Mouse (Mus musculus): ENCODE data around the gene Mrpl53. TPM values are rescaled to one million over a fixed set of nuclear protein-coding genes. Genes with fewer than 3 reads are reported as not detected.

The Mrpl53 gene
- polyA plus RNA-seq, 1 experiment, result 83.6 TPM

GRCm38 (mm10) chr6:83116373-83117164, 7.7 kb downstream of the Mrpl53 start:
- TF ChIP-seq CTCF (IDR thresholded peaks at IDR 0.05; ENCODE audit: borderline replicate concordance, control insufficient read depth, extremely low read depth, insufficient read depth, low read length, poor library complexity), result no peak
- TF ChIP-seq POLR2A (IDR thresholded peaks at IDR 0.05; ENCODE audit: control insufficient read depth, extremely low read depth, insufficient read depth, low read length, poor library complexity), result no peak
- Histone ChIP-seq H3K4me3 (ENCODE audit: control insufficient read depth, insufficient read depth, low read length) (no peak overlapping the region), H3K36me3 (ENCODE audit: control insufficient read depth, insufficient read depth, low read length) (no peaks in the 10 kb centered on the region), H3K4me1 (replicated peaks; ENCODE audit: control insufficient read depth, insufficient read depth, low read length) (peaks cover 28% of the 10 kb centered on the region), H3K27me3 (ENCODE audit: control insufficient read depth, insufficient read depth, low read length) (no peaks in the 10 kb centered on the region), H3K27ac (ENCODE audit: control insufficient read depth, insufficient read depth, low read length) (no peak overlapping the region)
- no peak for DNase-seq
- WGBS, result 89% methylated on average over 11 of the region's 11 CpGs

GRCm38 (mm10) chr6:83117165-83117438, 8.3 kb downstream of the Mrpl53 start:
- Histone ChIP-seq H3K4me3 (ENCODE audit: control insufficient read depth, insufficient read depth, low read length) (no peak overlapping the region), H3K36me3 (ENCODE audit: control insufficient read depth, insufficient read depth, low read length) (no peaks in the 10 kb centered on the region), H3K27ac (ENCODE audit: control insufficient read depth, insufficient read depth, low read length) (no peak overlapping the region), H3K27me3 (ENCODE audit: control insufficient read depth, insufficient read depth, low read length) (no peaks in the 10 kb centered on the region), H3K4me1 (replicated peaks; ENCODE audit: control insufficient read depth, insufficient read depth, low read length) (peaks cover 29% of the 10 kb centered on the region)
- WGBS, result 93% methylated on average over 4 of the region's 4 CpGs
- TF ChIP-seq POLR2A (IDR thresholded peaks at IDR 0.05; ENCODE audit: control insufficient read depth, extremely low read depth, insufficient read depth, low read length, poor library complexity) (no peak), CTCF (IDR thresholded peaks at IDR 0.05; ENCODE audit: borderline replicate concordance, control insufficient read depth, extremely low read depth, insufficient read depth, low read length, poor library complexity) (no peak)
- no peak for DNase-seq

DNA sequence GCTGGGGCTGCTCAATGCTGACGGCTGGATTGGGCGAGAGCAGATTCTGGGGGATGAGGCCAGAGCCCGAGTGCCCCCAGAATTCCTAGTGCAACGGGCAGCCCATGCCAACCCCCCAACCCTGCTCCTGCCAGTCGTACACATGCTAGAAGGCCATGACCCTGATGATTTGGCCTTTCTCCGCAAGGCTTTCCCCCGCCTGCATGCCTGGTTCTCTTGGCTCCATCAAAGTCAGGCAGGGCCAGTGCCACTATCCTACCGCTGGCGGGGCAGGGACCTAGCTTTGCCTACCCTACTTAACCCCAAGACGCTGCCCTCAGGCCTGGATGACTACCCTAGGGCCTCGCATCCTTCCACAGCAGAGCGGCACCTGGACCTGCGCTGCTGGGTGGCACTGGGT, 8.8 kb downstream of the Mrpl53 start:
- no peak overlapping the region for H3K27ac ChIP-seq (ENCODE audit: control insufficient read depth, insufficient read depth, low read length)
- TF ChIP-seq CTCF (IDR thresholded peaks at IDR 0.05; ENCODE audit: borderline replicate concordance, control insufficient read depth, extremely low read depth, insufficient read depth, low read length, poor library complexity), result no peak
- TF ChIP-seq POLR2A (IDR thresholded peaks at IDR 0.05; ENCODE audit: control insufficient read depth, extremely low read depth, insufficient read depth, low read length, poor library complexity), result no peak
- no peak for DNase-seq
- WGBS, result 99% methylated on average over 13 of the region's 13 CpGs
- H3K27me3 ChIP-seq (ENCODE audit: control insufficient read depth, insufficient read depth, low read length), result no peaks in the 10 kb centered on the region
- H3K4me1 ChIP-seq (replicated peaks; ENCODE audit: control insufficient read depth, insufficient read depth, low read length), result peaks cover 32% of the 10 kb centered on the region
- no peaks in the 10 kb centered on the region for H3K36me3 ChIP-seq (ENCODE audit: control insufficient read depth, insufficient read depth, low read length)
- H3K4me3 ChIP-seq (ENCODE audit: control insufficient read depth, insufficient read depth, low read length), result no peak overlapping the region

- H3K4me3 ChIP-seq (ENCODE audit: control insufficient read depth, insufficient read depth, low read length), result no peak overlapping the region
- H3K36me3 ChIP-seq (ENCODE audit: control insufficient read depth, insufficient read depth, low read length), result no peaks in the 10 kb centered on the region
- no peak for TF ChIP-seq POLR2A (IDR thresholded peaks at IDR 0.05; ENCODE audit: control insufficient read depth, extremely low read depth, insufficient read depth, low read length, poor library complexity)
- TF ChIP-seq CTCF (IDR thresholded peaks at IDR 0.05; ENCODE audit: borderline replicate concordance, control insufficient read depth, extremely low read depth, insufficient read depth, low read length, poor library complexity), result no peak
- DNase-seq, result no peak
- no peaks in the 10 kb centered on the region for H3K27me3 ChIP-seq (ENCODE audit: control insufficient read depth, insufficient read depth, low read length)
- H3K27ac ChIP-seq (ENCODE audit: control insufficient read depth, insufficient read depth, low read length), result no peak overlapping the region
- 97% methylated on average over 11 of the region's 11 CpGs for WGBS
- H3K4me1 ChIP-seq (replicated peaks; ENCODE audit: control insufficient read depth, insufficient read depth, low read length), result peaks cover 32% of the 10 kb centered on the region
These were observed 9.5 kb downstream of the Mrpl53 start for GRCm38 (mm10) chr6:83118369-83118768.

GRCm38 (mm10) chr6:83118825-83119733, 10.2 kb downstream of the Mrpl53 start:
- H3K27ac ChIP-seq (ENCODE audit: control insufficient read depth, insufficient read depth, low read length), result no peak overlapping the region
- peaks cover 35% of the 10 kb centered on the region for H3K4me1 ChIP-seq (replicated peaks; ENCODE audit: control insufficient read depth, insufficient read depth, low read length)
- no peaks in the 10 kb centered on the region for H3K27me3 ChIP-seq (ENCODE audit: control insufficient read depth, insufficient read depth, low read length)
- H3K4me3 ChIP-seq (ENCODE audit: control insufficient read depth, insufficient read depth, low read length), result no peak overlapping the region
- TF ChIP-seq POLR2A (IDR thresholded peaks at IDR 0.05; ENCODE audit: control insufficient read depth, extremely low read depth, insufficient read depth, low read length, poor library complexity) (no peak), CTCF (IDR thresholded peaks at IDR 0.05; ENCODE audit: borderline replicate concordance, control insufficient read depth, extremely low read depth, insufficient read depth, low read length, poor library complexity) (no peak)
- peak; percentile 31 for DNase-seq
- no peaks in the 10 kb centered on the region for H3K36me3 ChIP-seq (ENCODE audit: control insufficient read depth, insufficient read depth, low read length)
- 36% methylated on average over 14 of the region's 14 CpGs for WGBS

GRCm38 (mm10) chr6:83119734-83120051, 10.9 kb downstream of the Mrpl53 start:
- DNase-seq, result no peak
- no peaks in the 10 kb centered on the region for H3K27me3 ChIP-seq (ENCODE audit: control insufficient read depth, insufficient read depth, low read length)
- TF ChIP-seq POLR2A (IDR thresholded peaks at IDR 0.05; ENCODE audit: control insufficient read depth, extremely low read depth, insufficient read depth, low read length, poor library complexity), result no peak
- no peak for TF ChIP-seq CTCF (IDR thresholded peaks at IDR 0.05; ENCODE audit: borderline replicate concordance, control insufficient read depth, extremely low read depth, insufficient read depth, low read length, poor library complexity)
- peaks cover 40% of the 10 kb centered on the region for H3K4me1 ChIP-seq (replicated peaks; ENCODE audit: control insufficient read depth, insufficient read depth, low read length)
- no peaks in the 10 kb centered on the region for H3K36me3 ChIP-seq (ENCODE audit: control insufficient read depth, insufficient read depth, low read length)
- 17% methylated on average over 7 of the region's 7 CpGs for WGBS
- H3K27ac ChIP-seq (ENCODE audit: control insufficient read depth, insufficient read depth, low read length), result no peak overlapping the region
- H3K4me3 ChIP-seq (ENCODE audit: control insufficient read depth, insufficient read depth, low read length), result no peak overlapping the region

Data from thymus, adult 2 months (tissue).